Mouse (Mus musculus) neutrophil, adult 65 days (primary cell): Measurements from ENCODE around the gene Zfp932. TPM values are rescaled to one million over a fixed set of nuclear protein-coding genes. Genes with fewer than 3 reads are reported as not detected.

Experiments used
- total RNA-seq: library from RNA; stranded (reverse); gene quantifications from 2 replicates; pipeline ENCODE4 v1.2.4, GENCODE M21; 2023

The Zfp932 gene
- total RNA-seq: 6.4 and 9.3 TPM in 2 replicates

GRCm38 (mm10) chr5:109996026-109996937, at the start of gene Zfp932:
Gene Zfp932 (plus strand): TSS chr5:109996521.

Other genes starting within 250 kb of the Zfp932 start
- gene 4930522L14Rik, start 244.6 kb upstream of the Zfp932 start, total RNA-seq: 3.2 and 3.6 TPM in 2 replicates
- 6.8 and 7.7 TPM in 2 replicates for gene Gm15446, start 73.1 kb upstream of the Zfp932 start, total RNA-seq
- gene Gm17655, start 76.0 kb downstream of the Zfp932 start, total RNA-seq: 3.3 and 7.6 TPM in 2 replicates
- gene Gm35315, start 97.9 kb downstream of the Zfp932 start, total RNA-seq: not detected in 2 replicates
- not detected in 2 replicates for gene Plcxd1, start 103.4 kb downstream of the Zfp932 start, total RNA-seq
- gene Gtpbp6, start 111.7 kb downstream of the Zfp932 start, total RNA-seq: 30.5 and 43.3 TPM in 2 replicates
- 2.6 and 2.7 TPM in 2 replicates for gene Zfp605, start 113.6 kb downstream of the Zfp932 start, total RNA-seq
- gene Chfr, start 139.3 kb downstream of the Zfp932 start, total RNA-seq: 66.0 and 90.4 TPM in 2 replicates
- 22.3 and 27.2 TPM in 2 replicates for gene Golga3, start 180.2 kb downstream of the Zfp932 start, total RNA-seq
- gene Ankle2, start 234.5 kb downstream of the Zfp932 start, total RNA-seq: 52.5 and 58.4 TPM in 2 replicates